Mouse (Mus musculus): ENCODE measurements around the gene Olfr1314.

- TF ChIP-seq GATA1 (IDR thresholded peaks at IDR 0.05; ENCODE audit: low read length) = no peak
- no peak for TF ChIP-seq TAL1 (IDR thresholded peaks at IDR 0.05; ENCODE audit: low read length)
Measured at GRCm38 (mm10) chr2:112050138-112050537, 46.4 kb downstream of the Olfr1314 start, which contains the start of gene Olfr1312.

Measured in erythroblast, embryonic 14.5 days (primary cell).